Mouse (Mus musculus) frontal cortex, postnatal 10 days (tissue): Measurements from ENCODE around the gene Mgrn1.

Experiments
- DNase-seq, 2 experiments: peaks; one replicate each; pipeline ENCODE4 v3.0.0; 2022; ENCODE audit warnings: low spot score in 2 of 2, mixed read lengths in 1 of 2

Mgrn1 gene

DNA sequence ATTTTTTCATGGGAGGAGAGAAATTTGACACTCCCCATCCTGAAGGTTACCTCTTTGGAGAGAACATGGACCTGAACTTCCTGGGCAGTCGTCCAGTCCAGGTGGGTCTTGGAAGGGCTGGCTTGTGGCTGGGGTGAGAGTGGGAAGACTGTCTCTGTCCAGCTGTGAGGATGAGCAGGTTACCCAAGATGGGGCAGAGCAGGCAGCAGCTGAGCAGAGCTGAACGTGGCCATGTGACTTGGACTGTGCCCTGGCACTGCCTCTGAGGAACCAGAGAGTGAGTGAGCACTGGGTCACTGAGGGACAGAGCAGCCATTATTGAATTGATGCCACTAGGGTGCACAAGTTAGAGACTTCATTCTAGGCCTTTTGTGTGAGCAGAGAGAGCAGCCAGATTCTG lies 21.3 kb downstream of the Mgrn1 start:
- DNase-seq, result no peak

DNA sequence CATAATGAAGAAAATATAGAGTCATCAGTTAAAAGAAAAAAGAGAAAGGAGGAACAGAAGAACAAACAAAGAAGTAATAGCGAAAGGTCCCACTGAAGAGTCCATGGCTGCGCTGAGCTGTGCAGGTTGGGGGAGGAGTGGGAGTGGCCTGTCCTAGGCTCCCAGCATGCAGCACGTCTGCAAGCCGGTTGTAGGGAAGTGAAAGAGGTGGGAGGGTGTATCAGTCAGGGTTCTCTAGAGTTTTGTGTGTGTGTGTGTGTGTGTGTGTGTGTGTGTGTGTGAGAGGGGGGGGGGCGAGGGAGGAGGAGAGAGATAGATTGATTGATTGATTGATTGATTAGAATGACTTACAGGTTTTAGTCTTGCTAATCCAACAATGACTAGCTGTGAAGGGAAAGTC lies 21.9 kb downstream of the Mgrn1 start:
- DNase-seq, result no peak

DNA sequence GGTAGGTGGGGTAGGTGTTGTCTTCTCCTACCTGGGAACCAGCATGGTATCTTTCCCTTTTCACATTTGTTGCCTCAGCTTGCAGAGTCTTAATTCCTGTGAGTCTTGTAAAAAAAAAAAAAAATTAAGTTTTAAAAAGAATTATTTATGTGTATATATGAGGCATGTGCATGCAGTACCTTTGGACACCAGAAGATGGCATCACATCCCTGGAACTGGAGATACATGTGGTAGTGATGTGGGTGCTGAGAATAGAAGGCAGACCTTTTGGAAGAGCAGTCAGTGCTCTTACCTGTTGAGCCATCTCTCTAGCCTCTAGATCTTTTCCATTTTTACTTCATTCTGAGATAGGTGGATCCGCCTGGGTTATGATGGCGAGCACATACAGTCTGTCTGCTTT lies 23.7 kb downstream of the Mgrn1 start:
- no peak for DNase-seq

DNA sequence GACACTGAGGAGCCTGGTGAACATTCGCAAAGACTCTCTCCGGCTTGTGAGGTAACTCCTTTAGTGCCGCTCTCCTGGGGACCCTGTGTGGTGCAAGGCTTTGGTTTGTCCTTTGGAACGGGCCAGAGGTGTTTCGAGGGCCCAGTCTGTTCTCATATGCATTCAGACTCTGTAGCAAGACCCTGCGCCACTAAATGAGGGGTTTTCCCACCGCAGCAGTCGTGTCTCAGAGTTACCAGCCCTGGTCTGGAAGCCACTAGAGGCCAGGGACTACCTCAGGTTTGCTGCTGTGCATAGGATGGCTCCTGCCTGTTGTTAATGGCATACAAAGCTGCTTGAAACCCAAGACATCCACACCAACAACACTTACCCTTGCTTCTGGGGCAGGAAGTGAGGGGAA lies 24.7 kb downstream of the Mgrn1 start:
- no peak for DNase-seq

DNA sequence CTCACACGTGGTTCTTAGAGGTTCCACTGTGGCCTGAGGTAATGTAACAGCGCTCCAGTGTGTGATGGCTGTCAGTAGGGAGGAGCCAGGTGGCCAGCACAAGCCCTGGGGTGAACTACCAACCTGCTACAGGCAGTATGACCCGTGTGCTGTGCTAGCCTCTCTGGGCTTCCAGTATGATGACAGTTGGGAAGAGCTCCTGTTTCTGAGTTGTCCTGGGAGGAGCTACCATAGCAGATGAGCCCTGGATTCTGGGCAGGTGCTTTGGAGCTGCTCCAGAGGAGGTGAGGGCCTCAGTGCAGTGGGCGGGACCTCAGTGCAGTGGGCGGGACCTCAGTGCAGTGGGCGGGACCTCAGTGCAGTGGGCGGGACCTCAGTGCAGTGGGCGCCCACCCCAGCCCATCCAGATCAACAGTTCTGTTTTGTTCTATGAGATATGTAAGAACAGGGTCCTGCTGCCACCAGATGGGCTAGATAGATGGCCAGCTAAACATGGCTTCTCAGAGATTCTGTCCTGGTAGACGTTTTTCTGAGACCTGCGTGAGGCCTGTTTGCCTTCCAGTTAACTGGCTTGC lies 26.1 kb downstream of the Mgrn1 start:
- DNase-seq, result no peak

DNA sequence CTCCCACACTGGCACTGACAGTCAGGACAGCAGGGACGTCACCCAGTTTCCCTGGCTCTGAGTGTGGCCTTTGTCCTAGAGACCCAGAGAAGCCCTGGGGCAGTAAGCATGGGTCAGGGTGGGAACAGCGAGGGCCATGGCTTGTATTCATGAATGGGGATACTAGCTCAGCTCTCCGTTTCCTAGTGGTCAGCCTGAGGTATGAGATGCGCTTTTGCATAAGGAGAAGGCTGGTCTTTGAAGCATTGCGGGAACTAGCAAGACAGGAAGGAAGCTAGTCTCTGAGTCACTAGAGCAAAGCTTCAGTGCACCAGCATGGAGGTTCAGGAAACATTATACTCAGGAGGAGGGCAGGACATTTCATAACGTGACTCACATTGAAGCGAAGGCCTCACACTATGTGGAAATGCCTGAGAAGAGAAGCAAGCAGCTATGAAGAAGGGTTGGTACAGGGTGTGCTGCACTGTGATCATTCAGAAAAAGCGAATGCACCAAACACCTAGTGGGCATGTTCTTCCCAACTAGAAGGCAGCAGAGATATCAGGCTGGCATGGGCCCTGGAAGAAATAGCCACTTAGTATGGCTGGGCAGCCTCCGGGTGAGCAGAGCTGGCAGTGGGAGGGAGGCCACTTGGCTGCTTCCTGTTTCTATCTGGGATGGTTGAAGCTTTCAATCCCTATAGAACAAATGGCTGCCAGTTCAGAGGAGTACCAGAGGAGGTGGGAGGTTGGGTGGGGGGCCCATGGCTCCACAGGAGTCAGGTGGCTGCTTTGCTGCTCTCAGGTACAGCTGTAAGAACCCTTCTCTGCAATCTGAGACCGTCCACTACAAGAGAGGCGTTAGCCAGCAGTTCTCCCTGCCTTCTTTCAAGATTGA lies 27.1 kb downstream of the Mgrn1 start:
- no peak for DNase-seq

DNA sequence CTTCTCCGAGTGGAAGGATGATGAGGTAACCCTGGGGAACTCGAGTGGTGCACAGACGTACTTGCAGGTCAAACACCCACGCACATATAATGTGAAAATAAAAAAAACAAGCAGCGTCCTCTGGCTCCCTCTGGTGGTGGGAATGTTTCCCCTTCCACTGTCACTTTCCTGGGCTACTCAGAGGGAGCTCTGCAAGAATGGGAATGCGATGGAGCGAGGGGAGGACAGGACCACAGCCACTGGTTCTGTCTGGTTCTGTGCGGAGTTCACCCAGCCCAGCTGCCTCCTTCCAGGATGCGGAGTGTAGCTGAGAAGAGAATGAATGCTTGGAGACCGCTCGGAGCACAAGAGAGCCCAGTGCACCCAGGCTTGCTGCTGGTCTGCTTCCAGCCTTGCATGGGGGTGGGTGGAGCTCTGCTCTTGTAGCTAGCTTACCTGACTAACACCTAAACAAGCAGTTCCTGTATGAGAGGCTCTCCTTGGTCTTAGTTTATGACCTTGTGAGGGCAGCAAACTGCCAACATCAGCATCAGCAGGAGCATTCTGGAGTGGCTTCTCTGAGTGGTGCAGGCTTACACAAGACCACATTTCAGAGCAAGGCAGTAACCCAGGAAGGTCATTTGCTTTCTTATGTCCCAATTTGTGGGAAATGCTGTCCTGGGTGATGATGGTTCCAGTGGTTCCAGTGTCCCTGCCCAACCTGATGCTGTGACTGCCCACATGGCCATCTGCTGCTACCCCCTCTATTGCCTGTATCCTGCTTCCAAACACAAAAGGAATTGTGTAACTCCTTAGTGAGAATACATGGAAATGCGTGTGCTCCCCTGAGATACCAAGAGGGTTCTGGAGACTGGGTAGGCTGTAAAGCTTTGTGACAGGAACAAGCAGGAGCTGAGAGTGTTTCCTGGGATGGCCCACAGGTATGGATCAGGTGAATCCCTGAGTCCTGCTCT lies 28.0 kb downstream of the Mgrn1 start:
- peak; percentile 74 to 75 for DNase-seq

DNA sequence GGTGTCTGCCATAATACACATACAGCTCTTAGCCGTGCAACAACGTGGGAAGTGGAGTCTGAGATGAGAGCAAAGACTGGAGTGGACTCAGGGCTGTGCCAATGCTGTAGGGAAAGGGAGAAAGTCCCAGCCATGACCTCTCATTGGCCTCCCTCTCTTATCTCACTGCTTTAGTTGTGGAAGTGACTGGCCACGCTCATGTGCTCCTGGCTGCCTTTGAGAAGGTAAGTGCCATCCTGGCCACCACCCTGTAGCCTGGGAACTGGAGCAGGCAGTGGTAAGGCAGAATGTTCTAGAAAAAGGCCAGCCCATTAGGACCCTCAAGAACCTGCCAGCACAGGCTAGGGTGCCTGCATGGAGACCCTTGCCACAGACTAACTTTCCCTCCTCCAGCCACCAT lies 29.9 kb downstream of the Mgrn1 start:
- no peak for DNase-seq

DNA sequence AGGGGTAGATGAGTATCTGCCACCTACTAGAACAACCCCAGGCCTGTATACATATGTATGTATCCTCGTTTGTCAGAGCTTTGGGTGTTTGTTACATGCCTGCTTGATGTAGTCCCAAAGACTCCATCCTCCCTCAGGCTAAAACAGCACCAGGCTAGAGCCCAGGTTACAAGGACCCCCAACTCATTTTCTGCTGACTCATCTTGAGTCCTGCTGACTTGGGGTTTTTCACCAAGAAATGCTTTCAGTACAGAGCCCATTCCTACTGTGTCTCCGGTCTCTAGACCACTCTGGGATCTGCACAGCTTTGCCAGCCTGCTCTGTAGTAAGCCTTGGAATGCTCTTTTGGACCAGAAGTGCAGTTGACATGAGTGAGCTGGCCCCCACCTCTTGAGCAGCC lies 30.6 kb downstream of the Mgrn1 start:
- no peak for DNase-seq

DNA sequence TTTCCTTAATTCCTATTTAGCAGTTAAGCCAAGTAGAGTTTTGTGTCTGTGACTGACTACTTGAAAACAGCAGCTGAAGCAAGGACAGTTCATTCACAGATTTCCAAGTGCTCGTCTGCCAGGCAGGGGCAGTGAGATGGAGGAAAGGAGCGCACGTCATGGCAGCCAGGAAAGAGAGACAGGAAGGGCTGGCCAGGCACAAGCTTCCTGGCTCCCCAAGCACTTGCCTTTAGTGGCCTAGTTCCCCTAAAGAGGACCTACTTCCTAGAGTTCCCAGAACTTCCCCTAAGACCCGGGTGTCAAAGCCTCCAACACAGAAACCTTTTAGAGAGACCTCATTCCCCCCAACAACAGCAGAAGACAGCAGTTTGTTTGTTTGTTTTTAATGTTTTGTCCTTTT lies 34.5 kb downstream of the Mgrn1 start:
- DNase-seq, result no peak

DNA sequence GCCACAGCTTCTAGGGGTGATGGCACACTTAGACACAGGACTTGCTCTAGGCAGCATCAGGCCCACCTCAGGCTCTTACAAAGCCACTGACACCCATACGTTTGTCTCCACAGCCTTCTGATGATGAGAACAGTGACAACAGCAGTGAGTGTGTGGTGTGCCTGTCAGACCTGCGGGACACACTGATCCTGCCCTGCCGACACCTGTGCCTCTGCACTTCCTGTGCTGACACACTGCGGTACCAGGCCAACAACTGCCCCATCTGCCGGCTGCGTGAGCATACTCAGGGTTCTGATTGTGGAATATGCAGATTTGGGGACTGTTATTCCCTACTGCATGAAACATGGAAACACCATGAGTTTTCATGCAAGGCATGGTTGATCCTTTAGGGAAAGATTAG lies 36.4 kb downstream of the Mgrn1 start:
- no peak for DNase-seq

DNA sequence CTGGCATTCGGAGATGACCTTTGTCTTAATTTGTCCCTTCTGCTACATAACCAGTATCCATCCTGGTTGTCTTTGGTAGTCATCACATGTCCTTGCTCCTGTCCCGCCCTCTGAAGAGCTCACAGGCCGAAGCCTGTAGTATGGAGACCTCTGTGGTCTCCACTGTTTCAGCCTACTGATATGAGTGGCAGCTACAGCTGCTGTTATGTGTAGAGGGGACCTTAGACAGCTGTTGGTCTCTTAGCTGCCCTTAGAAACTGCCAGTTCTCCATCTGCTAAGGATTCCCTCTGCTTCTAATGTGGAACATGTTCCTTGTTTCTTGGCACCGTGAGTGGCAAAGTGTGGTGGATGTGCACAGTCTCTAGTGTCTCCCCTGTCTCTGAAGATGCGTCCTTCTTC lies 37.9 kb downstream of the Mgrn1 start:
- DNase-seq, result no peak

DNA sequence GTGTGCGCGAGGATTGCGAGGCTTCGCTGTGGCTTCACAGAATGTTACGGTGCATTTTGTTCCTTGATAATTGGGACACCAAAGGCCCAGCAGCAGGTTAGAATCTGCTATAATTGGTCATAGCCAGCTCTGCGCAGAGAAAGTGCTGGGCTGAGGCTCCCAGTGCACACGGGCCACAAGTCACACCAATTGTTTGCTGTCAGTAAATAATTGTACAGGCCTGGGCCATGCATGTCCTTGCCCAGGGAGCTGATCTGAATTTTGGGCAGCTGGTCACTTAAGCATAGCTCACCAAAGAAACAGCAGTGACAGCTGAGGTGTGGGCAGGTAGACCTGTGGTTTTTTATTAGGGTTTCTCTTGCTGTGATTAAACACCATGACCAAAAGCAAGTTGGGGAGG lies 41.9 kb downstream of the Mgrn1 start:
- no peak for DNase-seq

DNA sequence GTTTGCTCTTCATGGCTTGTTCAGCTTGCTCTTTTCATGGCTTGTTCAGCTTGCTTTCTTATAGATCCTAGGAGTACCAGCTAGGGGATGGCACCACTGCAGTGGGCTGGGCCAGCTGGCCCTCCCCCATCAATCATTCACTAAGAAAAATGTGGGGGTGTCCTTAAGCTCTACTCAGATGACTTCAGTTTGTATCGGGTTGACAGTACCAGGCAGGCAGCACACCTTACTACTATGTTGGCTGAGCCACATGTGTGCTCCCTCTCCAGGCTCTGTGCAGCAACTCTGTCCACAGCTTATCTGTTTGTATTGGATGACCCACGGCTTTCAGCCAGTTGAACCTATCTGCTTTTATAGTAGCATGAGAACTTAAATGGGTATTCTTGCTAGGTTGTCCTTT lies 42.4 kb downstream of the Mgrn1 start:
- DNase-seq, result no peak

DNA sequence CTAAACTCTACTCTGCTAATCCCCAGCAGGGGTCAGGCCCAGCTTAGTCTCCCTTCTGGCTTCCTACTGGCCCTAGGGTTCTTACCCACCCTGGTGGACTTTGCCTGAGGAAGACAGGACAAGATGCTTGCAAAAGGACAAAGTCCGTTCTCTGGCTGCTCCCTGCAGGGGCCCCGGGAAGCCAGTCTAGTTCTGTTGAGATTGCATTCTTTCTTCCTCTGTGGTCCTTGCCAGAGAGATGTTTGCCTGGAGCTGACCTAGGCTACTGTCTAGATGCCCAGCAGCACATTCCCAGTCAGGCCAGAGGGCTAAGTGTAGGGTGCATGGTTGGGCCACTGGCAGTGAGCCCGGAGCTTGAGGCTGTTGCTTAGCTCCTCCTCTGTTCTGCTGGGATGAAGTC lies 46.4 kb downstream of the Mgrn1 start:
- no peak for DNase-seq

DNA sequence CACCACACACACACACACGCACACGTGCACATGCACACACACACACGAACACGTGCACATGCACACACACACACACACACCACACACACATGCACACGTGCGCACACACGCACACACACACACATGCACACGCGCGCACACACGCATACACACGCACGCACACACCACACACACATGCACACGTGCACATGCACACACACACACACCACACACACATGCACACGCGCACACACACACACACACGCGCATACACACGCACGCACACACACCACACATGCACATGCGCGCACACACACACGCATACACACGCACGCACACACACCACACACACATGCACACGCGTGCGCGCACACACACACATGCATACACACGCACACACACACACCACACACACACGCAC lies 49.4 kb downstream of the Mgrn1 start:
- DNase-seq, result no peak

DNA sequence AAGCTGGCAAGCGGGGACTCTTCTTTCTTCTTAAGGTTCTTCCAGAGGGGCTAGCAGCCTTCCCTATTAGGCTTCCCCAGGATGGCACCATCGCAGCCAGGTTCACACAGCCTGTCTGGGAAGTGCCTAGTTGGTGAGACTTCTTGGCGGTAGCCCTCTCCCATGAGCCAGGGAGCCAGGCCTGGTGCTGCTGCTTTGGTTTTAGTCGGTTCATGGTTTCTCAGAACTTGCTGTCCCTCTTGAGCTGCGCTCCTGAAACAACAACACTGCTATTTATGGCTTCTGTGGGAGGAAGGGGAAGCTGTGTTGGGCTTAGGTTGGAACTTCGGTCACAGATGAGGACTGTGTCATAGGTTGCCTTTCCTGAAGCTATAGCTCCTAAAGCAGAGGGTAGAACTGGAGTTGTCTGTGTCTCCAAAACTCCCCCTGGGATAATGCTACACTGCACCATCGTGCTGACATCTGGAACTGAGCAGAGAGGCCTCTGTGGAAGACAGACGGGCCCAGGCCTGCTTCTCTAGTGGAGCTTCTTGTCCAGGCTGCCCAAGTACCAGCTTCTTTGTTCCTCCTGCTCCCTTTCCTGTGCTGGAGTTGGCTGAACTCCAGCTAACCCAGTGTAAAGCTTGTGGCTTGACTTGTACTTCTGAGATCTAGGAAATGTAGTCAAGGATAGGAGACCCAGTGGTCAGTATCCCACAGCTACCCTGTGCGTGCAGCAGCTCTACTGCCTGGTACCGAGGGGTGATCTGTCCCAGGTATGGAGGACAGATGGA lies 50.1 kb downstream of the Mgrn1 start:
- no peak for DNase-seq

DNA sequence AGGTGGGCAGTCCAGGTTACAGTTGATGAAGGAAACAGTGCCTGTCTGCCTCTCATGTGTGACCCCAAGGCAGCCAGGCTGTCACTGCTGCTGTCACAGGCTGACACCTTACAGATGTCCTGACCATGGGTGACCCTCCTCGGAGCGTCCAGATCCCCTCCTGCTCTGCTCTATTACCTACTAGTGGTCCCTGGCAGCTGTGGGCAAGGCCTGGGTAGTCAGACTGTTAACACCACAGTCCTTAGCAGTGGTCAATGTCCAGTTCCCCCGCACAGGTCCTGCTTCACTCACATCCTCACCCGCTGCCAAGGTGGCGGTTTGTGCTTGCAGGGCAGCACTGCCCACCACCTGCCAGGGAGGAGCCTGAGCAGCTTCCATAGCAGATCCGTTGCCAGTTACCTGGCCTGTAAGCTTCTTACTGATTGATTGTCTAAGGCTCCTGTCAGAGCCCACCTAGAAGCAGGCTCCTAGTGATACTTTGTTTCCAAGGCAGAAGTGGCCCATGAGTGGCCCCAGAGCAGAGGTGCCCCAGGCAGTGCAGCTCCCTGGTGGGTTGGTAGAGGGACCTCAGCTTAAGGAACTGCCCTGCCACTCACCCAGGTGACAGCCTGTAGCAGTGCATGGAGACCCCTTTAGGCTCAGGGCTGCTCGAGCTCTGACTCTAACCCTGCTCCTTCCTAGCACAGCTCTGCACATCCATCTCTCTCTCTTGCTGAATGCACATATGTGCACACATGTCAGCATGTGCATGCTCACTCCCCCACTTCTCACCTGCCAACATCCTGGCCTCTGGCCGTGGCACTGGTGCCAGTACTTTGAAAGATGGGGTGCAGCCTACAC lies 51.5 kb downstream of the Mgrn1 start:
- DNase-seq, result no peak

DNA sequence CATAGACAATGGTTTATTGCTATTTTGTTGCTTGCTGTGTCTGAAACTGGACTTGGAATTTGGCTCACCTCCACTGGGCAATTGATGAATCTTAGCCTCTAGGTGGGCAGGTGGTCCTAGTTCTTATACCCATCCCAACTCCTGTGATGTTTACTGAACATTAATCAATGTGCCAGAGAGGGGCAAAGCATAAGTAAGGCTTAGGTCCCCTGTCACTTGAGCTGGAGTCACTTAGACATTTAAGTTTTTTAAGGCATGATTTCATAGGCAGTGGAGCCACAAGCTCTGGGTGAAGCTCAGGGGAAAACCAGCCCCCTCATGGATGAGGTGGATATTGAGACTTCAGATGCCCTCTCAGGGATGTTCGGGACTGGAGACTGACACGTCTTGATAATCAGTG lies 52.4 kb downstream of the Mgrn1 start, which contains the start of gene Nudt16l1:
Gene Nudt16l1, plus strand, starts transcription at position 301 of the 400 bp plus-strand sequence.
- DNase-seq, result no peak

DNA sequence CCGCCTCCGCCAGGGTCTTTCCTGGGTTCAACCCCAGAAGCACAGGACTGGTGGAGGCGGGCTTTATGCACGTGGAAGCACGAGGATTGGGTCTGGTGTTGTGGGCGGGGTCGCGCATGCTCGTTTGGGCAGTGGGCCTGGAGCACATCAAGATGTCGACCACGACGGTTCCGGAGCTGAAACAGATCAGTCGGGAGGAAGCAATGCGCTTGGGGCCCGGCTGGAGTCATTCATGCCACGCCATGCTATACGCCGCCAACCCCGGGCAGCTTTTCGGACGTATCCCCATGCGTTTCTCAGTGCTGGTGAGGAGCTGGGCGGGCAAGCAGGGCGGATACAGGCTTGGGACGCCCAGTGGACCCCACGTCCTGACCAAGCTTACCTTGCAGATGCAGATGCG lies 52.9 kb downstream of the Mgrn1 start:
- DNase-seq, result peak; percentile 94 to 96

DNA sequence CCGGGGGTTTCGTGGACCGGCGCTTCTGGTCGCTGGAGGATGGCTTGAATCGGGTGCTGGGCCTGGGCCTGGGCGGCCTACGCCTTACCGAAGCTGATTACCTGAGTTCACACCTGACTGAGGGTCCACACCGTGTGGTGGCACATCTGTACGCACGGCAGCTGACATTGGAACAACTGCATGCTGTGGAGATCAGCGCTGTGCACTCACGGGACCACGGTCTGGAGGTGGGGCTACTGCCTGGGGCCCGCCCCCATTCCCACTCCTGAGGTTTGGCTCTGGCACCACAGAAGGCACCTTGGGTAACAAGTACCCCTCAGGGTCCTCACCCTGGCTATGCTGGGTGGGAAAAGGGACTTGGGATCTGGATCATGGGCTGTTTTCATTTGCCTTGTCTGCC lies 53.4 kb downstream of the Mgrn1 start:
- peak in 1 of 2 experiments; percentile 47 for DNase-seq
